Mouse (Mus musculus) 3T3-L1 (cell line): ENCODE data around the gene Pkig.
A peak's percentile ranks its signal among the peaks of the same experiment; 100 is the strongest.
"Not testable (repeated sequence)": the region's sequence is repeated elsewhere in the genome, so short reads cannot be mapped to it uniquely, and the experiment has no call there.

Experiments used
- DNase-seq: peaks from one replicate; pipeline ENCODE4 v3.0.0-alpha.2; 2015; ENCODE audit warnings: low read depth, low spot score

The Pkig gene

DNA sequence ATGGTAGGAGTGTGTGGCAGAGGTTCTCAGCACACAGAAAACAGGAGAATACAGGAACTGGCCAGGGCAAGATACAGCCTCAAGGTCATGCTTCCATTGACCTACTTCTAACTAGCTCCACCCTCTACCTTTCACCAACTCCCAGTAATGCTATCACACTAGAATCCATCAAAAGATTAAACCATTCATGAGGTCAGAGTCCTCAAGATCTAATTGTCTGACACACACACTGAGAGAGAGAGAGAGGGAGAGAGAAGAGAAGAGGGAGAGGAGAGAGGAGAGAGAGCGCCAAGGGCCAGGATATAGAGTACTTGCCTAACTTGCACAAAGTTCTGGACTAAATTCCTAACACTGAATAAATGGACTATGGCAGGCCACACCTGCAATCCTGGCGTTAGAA, 24.2 kb downstream of the Pkig start:
- DNase-seq = no peak

DNA sequence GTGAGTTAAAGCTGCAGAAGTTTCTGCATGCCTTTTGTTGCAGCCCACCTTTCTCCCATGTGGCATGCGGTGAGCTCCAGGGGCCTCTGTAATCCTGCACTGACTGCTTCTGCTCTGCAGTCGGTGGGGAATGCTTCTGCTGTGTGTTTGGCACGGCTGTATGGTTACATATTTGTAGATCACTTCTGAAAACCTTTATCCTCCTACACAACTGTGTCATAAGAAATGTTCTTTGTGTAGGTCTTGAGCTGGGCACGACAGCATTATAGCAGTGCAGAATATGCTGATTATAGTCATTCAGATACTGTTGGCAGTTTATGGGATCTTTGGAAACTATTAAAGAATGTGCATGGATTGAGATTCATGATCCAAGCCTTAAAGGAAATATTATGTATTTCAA, 27.1 kb downstream of the Pkig start:
- DNase-seq = no peak

DNA sequence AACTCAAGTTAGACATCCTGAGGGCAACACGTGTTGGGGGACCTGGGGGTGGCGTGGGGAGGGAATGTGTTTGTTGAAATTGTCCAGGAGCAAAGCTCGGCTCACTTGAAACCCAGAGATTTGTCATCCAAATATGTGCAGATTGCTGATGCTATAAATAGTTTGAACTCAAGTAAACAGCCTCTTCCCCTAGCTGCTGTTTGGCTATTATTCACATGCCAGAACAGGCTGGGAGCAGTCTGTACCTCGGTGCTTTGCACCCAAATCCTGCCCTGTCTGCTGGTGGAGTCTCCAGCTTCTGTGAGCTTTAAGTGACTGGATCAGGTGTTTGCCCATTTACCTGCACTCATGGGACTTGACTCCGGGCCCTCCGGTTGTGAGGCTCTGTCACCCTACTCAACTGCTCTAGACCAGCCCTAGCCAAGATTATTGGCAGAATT, 27.6 kb downstream of the Pkig start:
- peak; percentile 45 for DNase-seq

DNA sequence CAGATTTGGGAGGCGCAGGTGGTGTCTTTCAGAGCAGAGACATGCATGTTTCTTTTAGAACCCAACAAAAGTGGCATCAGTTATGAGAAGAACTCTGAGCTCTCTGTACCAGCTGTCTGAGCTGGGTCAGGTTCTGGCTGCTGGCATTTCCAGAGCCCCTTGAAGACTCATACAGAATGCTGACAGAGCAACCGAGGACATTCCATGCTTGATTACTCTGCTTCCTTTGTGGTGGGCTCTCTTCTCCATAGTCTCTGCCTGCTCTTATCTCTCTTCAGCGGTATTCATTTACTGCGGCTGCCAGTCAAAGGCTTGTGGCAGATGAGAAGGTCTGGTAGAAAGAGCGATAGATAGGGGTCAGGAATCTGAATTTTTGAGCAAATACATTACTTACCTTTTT, 28.0 kb downstream of the Pkig start:
- no peak for DNase-seq

DNA sequence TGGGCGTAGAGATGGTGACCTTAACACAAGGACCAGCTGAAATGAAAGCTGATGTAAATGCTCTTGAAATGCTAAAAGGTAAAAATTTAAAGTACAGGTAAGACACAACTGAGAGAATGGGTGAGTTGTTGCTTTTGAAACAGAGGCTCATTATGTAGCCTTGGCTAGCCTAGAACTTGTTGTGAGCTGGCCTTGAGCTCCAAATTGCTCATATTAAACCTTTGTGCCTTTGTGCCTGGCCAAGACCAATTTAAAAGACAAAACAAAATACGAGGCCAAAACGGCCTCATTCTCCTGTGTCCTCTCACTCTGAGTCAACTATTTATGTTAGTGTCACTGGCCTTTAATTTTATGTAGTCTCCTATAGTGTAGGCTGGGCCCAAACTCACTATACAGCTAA, 28.7 kb downstream of the Pkig start:
- DNase-seq = no peak

DNA sequence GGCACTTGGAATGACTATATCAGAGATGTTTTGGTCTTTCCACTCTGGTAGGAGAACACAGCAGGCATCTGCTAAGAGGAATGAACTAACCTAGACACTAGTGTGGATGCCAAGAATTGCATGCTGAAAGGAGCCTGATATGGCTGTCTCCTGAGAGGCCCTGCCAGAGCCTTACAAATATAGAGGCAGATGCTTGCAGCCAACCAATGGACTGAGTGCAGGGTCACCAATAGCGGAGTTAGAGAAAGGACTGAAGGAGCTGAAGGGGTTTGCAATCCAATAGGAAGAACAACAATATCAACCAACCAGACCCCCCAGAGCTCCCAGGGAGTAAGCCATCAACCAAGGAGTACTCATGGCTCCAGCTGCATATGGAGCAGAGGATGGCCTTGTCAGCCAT, 30.2 kb downstream of the Pkig start:
- DNase-seq = not testable (repeated sequence)

DNA sequence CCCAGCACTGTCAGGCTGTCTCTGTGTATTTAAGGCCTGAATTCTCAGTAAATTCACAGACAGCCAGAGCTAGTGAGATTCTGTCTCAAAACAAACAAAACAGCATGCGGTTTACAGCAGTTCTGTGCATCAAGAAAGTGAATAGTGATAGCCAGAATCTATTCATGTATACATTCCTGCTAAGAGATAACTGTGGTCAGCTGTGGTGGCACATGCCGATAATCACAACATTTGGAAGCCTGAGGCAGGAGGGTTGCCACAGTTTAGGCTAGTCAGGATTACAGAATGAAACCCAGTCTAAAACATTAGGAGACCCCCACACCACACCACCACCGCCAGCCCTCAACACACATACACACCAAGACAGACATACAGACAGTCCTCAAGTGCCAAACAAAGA, 31.6 kb downstream of the Pkig start:
- no peak for DNase-seq

DNA sequence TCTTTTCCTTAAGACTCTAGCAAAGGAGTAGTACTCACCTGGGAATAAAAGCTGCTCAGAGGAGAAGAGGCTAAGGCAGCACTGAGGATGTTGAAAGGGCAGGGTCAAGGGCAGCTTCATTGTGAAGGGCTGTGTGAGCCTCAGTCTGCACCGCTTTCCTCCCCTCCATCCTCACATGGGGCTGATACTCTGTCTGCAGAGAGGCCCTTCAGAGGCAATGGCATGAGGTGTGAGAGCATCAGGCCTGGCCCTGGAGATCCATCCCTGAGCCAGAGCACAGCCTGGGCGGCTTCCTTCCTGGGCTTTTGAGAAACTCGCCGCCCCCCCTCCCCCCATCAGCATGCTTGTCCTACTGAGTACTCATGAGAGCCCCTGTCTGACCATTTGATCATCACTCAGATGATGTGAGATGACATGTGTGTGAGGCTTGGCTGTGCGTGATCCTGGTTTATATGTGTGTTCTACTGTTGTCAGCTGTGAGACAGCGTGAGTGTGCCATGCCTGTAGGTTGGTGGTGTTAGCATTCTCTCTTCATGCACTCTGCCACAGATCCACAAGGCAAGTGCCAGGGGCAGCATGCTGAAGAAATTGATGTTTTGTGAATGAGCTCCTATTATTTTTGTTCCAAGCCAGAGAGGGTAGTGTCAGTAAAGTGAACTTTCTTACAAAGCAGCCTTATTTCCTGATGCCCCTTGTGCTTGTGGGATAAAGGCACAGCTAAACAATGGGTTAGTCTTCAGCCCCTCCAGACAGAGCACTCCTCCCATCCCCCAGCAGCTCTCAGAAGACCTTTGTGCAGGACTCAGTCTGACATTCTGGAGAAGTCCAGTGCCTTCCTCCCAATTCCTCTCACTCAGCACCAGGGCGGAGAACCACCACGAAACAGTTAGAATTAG, 32.5 kb downstream of the Pkig start:
- no peak for DNase-seq

DNA sequence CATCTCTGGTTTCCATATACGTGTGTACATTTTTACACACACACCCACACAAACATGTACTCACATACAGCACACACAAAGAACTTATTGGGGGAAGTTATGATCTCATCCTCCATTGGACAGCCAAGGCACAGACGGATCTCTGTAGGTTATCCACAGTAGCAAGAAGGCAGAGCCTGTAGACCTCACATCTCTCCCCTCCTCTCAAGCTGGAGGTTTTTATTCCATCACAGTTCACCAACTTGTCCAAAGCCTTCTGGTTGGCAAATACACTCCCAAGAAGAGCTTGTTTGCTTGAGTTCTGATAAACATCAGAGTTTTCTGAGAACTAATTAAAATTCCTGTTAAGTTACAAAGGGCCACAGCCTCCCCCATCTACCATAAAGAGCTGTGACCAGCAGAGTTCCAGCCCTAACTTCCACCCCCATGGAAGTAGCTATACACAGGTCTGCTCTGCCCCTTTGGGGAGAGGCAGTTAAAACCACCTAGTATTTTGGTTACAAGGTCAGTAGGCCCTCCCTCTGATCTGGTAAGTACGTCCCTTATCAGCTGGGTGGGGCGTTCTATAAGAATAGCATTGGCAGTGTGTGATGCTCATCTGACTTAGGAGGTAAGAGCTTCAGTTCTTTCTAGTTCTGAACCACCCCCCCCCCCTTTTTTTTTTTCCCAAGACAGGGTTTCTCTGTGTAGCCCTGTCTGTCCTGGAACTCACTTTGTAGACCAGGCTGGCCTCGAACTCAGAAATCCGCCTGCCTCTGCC, 33.8 kb downstream of the Pkig start:
- DNase-seq = no peak

DNA sequence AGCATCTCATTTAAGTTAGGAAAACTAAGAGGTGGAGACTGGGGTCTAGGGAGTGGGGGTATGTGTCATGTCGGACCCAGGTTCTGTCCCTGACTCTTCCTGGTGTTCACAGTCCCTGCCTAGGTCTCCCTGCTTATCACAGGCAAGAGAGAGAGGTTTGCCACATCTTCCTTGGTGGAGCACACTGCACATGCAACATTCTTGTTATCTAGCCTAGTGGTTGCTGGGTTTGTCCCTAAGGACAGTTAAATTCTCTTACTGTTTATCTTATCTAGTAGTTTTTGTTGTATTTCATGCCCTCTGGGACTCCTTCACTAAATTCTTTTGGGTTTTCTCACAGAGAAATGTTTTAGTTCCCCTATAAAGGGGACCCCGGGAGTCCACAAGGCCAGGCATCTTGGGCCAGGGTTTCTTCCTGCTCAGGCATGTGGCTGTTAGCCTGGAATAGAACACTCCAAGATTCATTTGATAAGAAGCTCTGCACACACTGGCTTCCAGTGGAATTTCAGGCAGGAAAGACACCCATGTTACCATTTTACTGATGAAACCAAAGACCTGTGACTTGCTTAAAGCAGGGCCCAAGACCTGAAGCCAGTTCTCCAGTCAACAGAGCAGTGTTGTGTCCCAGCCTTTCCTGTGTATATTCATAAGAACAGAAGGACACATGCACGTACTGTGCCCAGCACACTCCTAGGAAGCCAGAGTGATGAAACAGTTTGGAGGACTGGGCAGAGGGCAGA, 34.9 kb downstream of the Pkig start:
- DNase-seq = peak; percentile 54

DNA sequence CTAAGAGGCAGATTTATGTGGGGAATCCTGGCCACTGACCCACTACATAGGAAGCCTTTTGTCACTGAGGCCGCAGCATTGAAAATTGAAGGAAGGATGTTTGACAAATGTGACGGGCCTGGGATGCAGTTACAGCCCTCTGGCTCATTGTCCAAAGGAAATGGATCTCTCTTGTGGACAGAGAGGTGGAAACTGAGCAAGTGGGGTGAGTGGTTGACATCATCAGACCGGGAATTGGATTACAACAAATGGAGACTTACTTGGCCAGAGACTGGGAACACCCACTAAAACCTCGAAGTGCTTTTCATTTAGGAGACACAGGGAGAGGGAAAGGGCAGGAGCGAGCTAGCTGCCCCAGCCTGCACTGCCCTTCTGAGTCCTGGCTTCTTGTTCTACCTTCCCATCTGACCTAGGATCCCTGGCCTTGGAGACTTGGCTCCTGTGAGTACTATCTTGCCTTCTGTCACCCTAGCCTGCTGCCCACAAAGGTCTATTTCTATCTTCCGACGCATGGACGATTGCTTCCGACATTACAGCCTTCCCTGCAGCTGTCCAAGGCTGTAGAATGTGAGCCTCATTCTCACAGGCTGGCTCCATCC, 35.6 kb downstream of the Pkig start:
- peak; percentile 53 for DNase-seq

DNA sequence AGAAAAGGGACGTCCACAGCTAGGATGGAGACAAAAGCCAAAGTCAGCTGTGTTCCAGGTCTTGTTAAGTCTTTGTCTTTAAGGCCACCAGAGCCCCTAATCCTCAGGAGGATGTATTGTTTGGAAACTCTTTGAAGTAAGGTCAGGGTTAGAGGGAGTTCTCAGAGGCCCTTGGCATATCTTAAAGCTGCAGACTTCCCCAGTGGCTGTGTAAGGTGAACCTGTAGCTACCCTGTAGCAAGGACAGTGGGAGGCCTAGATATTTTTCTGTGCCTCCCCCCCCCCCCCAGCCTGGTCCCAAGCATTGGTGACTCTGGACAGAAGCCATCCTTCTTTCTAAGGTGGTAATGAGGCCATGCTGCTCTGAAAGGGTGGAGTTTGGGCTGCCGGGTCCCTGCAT, 38.6 kb downstream of the Pkig start:
- DNase-seq = no peak

DNA sequence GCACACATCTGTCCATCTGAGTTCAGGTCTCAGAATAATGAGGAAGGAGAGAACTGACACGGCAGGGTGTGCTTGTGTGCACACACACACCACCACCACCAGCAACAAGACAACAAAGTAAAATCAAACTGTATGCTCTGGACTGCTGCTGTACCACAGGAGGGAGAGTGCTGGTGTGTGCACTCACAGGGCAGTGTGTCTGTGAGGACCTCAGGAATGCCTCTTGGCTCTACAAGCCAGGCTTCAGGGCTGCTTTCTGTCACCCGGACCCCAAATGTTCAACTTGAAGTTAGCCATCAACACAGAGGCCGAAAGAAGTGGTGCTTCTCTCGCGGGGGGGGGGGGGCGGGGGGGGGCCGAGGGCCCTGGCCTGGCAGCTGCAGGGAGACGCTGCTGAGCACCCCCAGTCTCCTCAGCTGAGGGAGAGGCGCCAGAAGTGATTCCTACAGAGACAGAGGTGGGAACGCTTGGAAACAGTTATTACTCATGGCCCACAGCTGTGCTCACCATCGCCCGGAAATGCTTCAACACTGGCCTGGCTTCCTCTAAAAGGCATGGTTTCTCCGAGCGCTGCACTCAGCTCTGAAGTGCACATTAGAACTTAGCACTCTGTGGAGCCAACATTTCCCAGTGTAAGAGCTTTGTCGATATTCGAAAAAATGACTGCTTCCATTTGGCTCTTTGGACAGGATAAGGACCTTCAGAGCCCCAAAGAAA, 39.7 kb downstream of the Pkig start:
- DNase-seq = peak; percentile 72

DNA sequence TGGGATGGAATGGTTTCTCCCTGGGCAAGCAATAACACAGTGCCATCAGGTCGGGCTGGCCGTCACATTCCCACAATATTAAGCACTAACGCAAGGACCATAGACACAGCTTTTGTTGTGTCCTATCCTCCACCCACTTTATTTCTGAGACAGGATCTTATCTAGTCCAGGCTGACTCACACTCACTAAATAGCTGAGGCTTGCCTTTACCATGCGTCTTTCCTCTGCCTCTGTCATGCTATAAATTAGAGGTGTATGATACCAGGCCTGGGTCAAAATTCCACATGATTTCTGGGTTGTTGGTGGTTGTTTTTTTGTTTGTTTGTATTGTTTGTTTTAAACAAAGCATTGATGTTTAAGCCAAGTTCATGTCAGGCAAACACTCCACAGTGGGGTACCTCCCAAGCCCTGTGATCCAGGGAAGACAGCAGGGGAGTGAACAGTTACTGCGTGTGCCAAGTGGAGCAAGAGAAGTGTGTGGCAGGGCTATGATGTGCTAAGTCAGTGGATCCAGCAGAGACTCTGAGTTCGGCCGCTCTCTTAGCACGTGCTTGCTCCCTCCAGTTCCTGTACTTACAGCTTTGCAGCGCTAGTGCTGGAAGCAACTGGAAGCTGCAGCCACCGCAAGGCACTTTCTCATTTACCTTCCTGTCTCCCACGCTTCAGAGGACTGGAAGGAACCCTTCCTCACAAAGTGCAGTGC, 41.0 kb downstream of the Pkig start:
- peak; percentile 27 for DNase-seq

DNA sequence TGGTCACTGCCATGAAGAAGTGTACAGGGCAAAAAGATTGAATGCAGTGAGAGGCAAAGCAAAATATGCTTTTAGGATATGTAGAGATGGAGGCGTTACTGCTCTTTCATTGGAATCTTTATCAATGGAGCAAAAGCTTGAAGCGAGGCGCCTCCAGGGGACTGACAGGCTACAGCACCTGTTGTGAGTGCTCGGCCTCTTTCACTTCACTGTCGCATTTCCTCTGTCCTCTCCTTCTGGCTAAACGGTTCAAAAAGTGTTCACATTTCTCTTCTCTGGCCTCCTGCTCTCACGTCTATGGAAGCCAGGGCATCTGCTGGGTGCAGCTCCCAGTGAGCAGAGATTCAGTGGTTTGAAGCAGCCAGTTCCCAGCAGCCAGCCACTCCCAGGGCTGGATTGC, 44.2 kb downstream of the Pkig start:
- DNase-seq = no peak

DNA sequence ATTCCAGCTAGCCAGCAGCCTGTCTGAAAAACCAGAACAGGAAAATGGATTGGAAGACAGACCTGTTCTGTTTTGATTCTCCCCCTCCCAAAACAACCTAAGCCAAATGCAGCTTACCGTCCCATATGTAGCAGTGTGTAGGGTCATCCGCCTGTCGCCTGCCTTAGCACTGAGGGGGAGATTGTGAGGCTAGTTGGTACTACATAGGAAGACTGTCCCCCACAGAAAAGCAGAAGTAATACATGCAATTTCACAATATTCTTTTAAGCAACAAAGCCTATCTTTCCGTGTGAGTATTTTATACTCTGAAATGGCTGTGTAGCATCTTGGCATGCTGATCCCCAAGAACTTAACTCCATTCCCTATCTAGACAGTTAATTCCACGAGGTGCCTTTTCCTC, 44.7 kb downstream of the Pkig start:
- no peak for DNase-seq

DNA sequence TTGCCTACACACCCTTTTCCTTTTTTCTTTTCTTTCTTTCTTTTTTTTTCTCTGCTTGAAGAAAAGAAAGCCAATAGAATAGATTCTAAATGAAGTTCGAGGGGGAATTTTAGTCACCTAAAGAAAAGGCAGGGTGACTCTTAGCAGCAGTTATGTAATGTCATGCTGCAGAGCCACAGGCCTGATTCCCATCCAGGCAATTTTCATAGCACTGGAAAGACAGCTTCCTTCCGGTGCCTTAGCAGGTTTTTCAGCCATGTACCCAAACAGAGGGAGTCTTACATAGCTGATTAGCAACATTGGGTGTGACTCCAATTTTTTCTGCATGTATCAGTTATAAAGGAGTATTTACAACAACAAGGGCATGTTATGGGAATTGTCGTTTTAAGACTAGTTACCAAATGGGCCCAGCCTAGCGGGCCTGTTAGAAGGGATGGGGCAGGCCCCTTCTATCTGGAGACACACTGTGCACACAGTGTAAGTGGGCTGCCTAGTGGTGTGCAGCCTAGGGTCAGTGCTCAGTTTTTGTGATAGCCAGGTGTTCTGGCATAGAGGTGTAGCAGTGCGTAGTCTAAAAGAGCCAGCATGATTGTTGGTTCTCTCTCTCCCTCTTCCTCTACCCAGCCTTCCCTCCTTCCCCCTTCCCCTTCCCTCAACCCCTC, 45.5 kb downstream of the Pkig start:
- DNase-seq = no peak

DNA sequence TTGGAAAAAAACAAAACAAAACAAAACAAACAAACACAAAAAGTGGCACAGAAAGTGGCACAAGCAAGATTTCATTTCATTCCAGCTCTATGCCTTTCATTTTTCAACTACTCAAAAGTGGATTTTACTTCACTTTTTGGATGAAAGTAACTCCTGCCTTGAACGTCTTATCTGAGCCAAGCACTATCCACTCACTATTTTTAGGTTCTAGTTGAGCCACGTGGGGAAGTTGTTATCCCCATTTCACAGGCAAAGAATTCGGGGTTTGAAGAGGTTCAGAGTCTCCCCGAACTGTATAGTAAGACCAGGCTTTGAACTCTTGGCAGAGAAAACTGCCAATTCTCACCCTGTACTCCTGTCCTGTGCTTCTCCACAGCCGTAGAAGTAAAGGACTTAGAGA, 50.1 kb downstream of the Pkig start:
- no peak for DNase-seq

DNA sequence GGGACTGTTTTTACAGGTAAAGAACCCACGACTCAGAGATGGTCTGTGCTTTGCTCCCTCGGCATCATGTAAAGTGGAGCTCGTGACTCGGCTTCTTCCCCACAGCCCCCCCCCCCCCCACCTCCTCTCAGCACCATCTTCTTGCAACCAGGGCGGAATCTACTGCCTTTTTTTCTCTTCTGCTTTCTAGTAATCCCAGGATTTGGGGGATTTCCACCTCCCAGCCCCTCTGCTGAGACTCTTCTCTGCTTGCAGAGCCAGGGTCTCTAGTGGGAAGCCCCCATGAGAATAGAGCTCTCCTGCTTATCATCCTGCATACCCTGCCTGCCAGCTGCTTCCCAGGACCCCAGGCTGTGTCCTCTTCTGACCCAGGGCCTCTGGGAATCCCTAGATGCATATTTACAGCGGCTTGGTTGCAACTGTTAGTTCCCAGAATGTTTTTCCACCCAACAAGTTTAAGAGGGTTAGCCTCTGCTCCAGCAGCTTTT, 50.6 kb downstream of the Pkig start:
- no peak for DNase-seq

DNA sequence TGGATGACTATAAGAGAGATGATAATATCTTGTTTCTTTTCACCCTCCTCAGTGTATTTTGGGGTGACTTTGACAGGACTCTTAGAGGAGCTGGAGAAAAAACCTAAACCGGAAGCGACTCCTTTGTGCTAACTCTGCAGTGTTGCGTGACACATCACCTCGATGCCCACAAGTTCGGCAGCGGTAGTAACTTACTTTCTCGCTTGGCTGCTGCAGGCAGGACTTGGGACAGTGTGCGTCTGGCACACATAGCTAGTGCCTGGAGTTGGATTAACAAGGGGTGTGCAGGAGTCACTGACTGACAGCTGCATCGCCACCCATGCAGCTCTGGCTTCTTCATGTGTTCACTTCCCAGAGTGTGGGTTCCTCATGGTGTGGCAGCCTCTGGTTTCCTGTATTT, 51.8 kb downstream of the Pkig start:
- DNase-seq = no peak
